Mouse (Mus musculus): ENCODE measurements at regions not wholly inside any gene's neighbourhood (a gene's known extent, or its start where the extent isn't known, plus 50 kb on each side); places are given as distances from the start of the nearest gene placed in this dataset.

DNA sequence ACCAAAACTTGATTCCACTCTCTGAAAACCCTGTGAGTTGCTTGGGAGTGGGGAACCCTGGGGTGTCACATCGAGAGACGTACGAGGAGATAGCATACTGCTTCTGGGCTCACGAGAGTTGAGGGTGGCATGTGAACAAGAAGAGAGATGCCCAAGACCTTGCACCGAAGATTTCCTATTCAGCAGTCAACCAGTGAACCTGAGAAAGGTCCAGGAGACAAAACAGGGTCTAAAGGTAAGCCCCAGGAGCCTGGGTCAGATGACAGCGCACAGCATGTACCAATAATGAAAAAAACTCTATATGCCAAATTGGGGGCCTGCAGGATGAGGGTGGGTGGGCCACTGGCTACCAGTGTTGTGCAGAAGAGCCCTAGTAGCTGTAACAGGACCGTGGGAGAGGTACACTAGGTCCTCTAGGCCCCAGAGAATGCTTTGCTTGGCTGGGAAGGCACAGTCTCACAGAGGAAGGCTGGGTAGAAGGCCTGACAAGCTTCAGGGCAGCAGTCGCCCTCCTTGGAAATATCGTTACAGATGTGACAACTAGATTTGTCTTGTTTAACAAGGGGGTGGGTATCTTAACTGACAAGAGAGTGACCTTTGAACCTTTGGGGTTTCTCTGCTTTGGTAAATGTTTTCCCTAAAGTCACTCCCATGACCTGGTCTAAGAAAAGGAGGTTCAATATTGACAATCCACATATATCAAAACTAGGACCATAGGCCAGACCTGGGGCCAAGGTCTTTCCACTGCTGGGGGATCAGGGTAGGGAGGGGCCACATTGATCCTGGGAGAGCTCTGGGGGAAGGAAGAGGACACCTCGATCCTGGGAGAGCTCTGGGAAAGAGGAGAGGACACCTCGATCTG lies 93.1 kb downstream of the Zfp706 start:
- no peaks in the 10 kb centered on the region for H3K36me3 ChIP-seq
- H3K4me3 ChIP-seq: no peak overlapping the region
- 0 out of 2 replicates have a peak, but pooled peaks cover 6% of the 10 kb centered on the region for H3K4me1 ChIP-seq
- H3K9ac ChIP-seq: no peak overlapping the region
- H3K9me3 ChIP-seq: no peaks in the 10 kb centered on the region
- ATAC-seq (ENCODE audit: insufficient number of reproducible peaks, low FRiP score, low TSS enrichment, low read depth): no peak
- H3K4me2 ChIP-seq: no peak overlapping the region
- 87% methylated on average over 11 of the region's 11 CpGs for WGBS
- no peaks in the 10 kb centered on the region for H3K27me3 ChIP-seq
- H3K27ac ChIP-seq: no peak overlapping the region

DNA sequence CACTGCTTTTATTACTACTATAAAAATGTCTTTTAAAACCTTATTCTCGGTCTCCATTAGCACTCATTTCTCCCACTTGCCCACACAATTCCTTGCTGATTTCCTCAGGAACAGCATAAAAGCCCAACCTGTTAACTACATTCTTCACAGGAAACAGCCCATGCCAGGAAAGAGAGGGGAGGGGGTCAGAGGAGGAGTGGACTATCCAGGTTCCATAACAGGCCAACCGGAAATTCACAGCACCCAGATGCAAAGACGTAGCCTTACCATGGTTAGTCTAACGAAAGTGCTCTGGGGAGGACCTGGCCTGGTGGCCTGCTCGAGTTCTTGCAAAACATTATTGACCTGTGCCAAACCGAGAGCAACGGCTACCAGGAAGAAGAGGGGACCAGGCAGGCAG lies 94.3 kb downstream of the Zfp706 start:
- Histone ChIP-seq H3K27ac (no peak overlapping the region), H3K4me3 (no peak overlapping the region), H3K9me3 (no peaks in the 10 kb centered on the region), H3K36me3 (no peaks in the 10 kb centered on the region), H3K4me2 (no peak overlapping the region), H3K27me3 (no peaks in the 10 kb centered on the region), H3K9ac (no peak overlapping the region), H3K4me1 (0 out of 2 replicates have a peak, but pooled peaks cover 6% of the 10 kb centered on the region)
- 35% methylated on average over 7 of the region's 7 CpGs for WGBS
- ATAC-seq (ENCODE audit: insufficient number of reproducible peaks, low FRiP score, low TSS enrichment, low read depth): no peak

DNA sequence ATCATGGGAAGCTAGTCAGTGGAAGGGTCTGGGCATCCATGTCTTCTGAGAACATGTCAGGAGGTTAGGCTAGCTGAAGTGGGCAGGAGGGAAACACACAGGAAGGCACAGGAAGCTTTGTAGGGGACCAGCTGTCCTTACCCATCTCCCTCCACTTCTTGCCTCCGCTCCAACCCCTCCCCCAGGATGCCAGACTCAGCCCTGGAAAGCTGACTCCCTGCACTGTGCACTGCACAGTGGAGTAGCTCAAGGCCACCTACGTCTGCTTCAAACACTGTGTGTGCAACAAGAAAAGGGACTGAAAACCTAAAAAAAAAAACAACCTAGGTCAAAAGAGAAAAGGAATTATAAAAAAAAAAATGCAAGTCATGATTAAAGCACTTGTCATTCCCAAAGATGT lies 97.3 kb downstream of the Zfp706 start:
- Histone ChIP-seq H3K9ac (no peak overlapping the region), H3K9me3 (no peaks in the 10 kb centered on the region), H3K4me1 (0 out of 2 replicates have a peak, but pooled peaks cover 6% of the 10 kb centered on the region), H3K36me3 (no peaks in the 10 kb centered on the region), H3K27me3 (no peaks in the 10 kb centered on the region), H3K27ac (no peak overlapping the region), H3K4me3 (no peak overlapping the region), H3K4me2 (no peak overlapping the region)
- ATAC-seq (ENCODE audit: insufficient number of reproducible peaks, low FRiP score, low TSS enrichment, low read depth): no peak
- WGBS: 63% methylated on average over 2 of the region's 2 CpGs

DNA sequence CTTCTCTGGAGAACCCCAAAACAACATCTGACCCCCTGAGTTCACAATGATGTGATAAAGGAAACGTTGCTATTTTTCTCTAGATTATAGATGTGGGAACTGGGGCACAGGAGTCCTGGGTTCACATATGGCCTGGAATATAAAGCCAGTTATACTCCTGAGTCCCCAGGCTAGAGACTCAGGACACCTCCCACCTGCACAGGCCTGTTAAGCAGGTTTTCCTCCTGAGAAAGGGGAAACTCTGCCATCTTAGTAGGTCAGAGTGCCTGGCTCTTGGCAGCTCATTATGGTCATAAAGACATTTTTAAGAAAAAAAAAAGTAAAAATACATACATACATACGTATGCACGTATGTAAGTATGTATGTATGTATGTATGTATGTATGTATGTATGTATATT lies 98.1 kb downstream of the Zfp706 start:
- Histone ChIP-seq H3K4me3 (no peak overlapping the region), H3K27ac (no peak overlapping the region), H3K4me2 (no peak overlapping the region), H3K27me3 (no peaks in the 10 kb centered on the region), H3K4me1 (0 out of 2 replicates have a peak, but pooled peaks cover 6% of the 10 kb centered on the region), H3K36me3 (no peaks in the 10 kb centered on the region), H3K9ac (no peak overlapping the region), H3K9me3 (no peaks in the 10 kb centered on the region)
- ATAC-seq (ENCODE audit: insufficient number of reproducible peaks, low FRiP score, low TSS enrichment, low read depth): no peak
- WGBS: 71% methylated on average over 3 of the region's 3 CpGs

DNA sequence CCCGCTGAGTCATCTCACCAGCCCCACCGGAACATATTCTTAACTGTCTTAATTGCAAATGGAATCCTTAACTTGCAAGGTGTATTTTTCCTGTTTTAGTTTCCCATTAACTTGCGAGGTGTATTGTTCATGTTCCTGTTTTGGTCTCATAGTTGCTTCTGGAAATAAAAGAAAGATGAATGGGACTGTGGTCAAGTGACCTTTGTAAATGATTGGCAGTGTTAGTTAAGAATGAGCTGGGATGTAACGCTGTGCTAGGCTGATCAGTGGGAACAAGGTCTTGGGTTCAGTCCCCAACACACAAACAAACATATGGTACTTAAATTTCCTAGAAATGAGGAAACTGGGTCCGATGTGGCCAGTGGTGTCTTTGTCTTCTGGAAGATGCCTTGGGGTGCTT lies 100.8 kb downstream of the Zfp706 start:
- no peak for ATAC-seq (ENCODE audit: insufficient number of reproducible peaks, low FRiP score, low TSS enrichment, low read depth)
- Histone ChIP-seq H3K4me3 (no peak overlapping the region), H3K9ac (no peak overlapping the region), H3K4me2 (no peak overlapping the region), H3K36me3 (no peaks in the 10 kb centered on the region), H3K27me3 (no peaks in the 10 kb centered on the region), H3K4me1 (peaks cover 5% of the 10 kb centered on the region), H3K27ac (no peak overlapping the region), H3K9me3 (no peaks in the 10 kb centered on the region)
- WGBS: 90% methylated on average over 5 of the region's 5 CpGs

DNA sequence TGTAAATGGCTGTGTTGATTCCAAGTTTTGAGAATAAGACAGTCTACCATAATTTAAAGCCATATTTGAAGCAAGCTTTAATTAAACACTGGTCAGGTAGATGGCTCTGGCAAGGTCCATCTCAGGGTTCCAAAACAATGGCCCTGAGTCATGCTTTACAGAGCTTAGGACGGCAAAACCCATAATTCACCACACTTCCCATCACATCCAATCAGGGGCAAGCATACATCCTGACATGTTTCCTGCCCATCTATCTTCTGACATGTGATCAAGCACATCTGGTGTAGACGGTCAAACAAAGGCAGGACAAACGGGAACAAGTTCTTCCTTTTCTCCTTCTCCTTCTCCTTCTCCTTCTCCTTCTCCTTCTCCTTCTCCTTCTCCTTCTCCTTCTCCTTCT lies 101.5 kb downstream of the Zfp706 start:
- Histone ChIP-seq H3K9me3 (no peaks in the 10 kb centered on the region), H3K27me3 (no peaks in the 10 kb centered on the region), H3K4me1 (peaks cover 13% of the 10 kb centered on the region), H3K36me3 (no peaks in the 10 kb centered on the region), H3K4me3 (no peak overlapping the region), H3K9ac (no peak overlapping the region), H3K4me2 (no peak overlapping the region), H3K27ac (no peak overlapping the region)
- whole genome bisulfite sequencing: 60% methylated on average over 3 of the region's 3 CpGs
- ATAC-seq (ENCODE audit: insufficient number of reproducible peaks, low FRiP score, low TSS enrichment, low read depth): no peak

DNA sequence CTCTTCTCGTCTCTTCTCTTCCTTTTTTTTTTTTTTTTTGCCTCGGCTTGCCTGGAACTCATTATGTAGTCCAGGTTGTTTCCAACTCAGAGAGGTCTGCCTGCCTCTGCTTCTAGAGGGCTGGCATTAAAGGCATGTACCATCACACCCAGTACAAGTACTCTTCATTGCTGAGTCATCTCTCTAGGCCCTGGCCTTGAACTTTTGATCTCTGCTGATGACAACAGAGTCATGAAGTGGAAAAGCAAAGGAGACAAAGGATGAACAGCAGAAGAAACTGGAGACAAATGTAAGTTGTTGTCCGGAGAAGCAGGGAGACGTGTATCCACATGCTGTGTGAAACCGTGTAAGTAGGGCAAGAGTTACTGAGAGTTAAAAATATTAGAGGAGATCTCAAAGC lies 103.7 kb downstream of the Zfp706 start:
- no peak overlapping the region for H3K9ac ChIP-seq
- H3K27me3 ChIP-seq: no peaks in the 10 kb centered on the region
- no peak for ATAC-seq (ENCODE audit: insufficient number of reproducible peaks, low FRiP score, low TSS enrichment, low read depth)
- H3K4me3 ChIP-seq: no peak overlapping the region
- H3K4me1 ChIP-seq: peaks cover 17% of the 10 kb centered on the region
- no peak overlapping the region for H3K27ac ChIP-seq
- no peak overlapping the region for H3K4me2 ChIP-seq
- no peaks in the 10 kb centered on the region for H3K9me3 ChIP-seq
- no peaks in the 10 kb centered on the region for H3K36me3 ChIP-seq
- WGBS: 73% methylated on average over 5 of the region's 5 CpGs

DNA sequence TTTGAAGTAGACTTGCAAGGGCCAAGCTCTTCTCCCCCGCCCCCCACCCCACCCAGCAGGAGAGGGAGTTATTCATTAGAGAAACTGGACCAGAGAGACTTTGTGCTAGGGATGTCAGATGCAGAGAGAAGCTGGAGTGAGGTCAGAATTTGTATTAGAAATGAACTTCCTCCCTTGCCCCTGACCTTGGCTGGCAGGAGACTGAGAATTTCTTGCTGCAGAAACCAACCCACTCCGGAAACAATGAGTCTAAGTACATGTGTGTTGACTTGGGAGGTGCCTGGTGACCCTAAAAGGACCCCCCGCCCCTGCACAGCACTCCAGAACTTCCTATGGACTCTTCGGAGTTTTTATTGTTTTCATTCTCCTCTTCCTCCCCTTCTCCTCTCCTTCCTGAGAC lies 104.3 kb downstream of the Zfp706 start:
- no peak for ATAC-seq (ENCODE audit: insufficient number of reproducible peaks, low FRiP score, low TSS enrichment, low read depth)
- Histone ChIP-seq H3K4me2 (no peak overlapping the region), H3K27me3 (no peaks in the 10 kb centered on the region), H3K4me1 (peaks cover 17% of the 10 kb centered on the region), H3K4me3 (no peak overlapping the region), H3K9me3 (no peaks in the 10 kb centered on the region), H3K36me3 (no peaks in the 10 kb centered on the region), H3K9ac (no peak overlapping the region), H3K27ac (0 out of 2 replicates have a peak overlapping the region, but pooled peaks have one; percentile 2)
- WGBS: 53% methylated on average over 4 of the region's 4 CpGs

DNA sequence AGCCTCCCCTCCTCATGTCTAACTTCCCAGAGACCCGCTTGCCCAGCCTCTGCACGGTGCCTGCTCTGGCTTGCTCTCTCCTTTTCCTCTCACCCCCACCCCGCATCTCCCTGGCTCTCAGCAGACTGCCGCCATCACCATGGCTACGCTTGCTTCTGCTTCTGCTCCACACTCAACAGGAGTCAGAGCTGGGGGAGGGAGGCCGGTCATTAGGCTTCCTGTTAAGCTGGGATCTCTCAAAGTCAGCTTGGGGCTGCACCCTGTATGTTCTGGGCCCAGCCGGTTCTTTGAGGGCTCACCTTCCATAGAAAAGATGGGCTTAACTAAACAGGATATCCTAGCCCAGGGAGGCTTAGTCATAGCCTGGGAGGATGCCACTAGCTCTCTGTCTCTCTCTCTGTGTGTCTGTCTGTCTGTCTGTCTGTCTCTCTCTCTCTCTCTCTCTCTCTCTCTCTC lies 105.7 kb downstream of the Zfp706 start:
- Histone ChIP-seq H3K4me1 (peaks cover 17% of the 10 kb centered on the region), H3K9ac (no peak overlapping the region), H3K27me3 (no peaks in the 10 kb centered on the region), H3K4me3 (no peak overlapping the region), H3K27ac (no peak overlapping the region), H3K36me3 (no peaks in the 10 kb centered on the region), H3K9me3 (no peaks in the 10 kb centered on the region), H3K4me2 (no peak overlapping the region)
- ATAC-seq (ENCODE audit: insufficient number of reproducible peaks, low FRiP score, low TSS enrichment, low read depth): peak; percentile 64; the same call in 1 of the 2 replicates
- 9% methylated on average over 7 of the region's 7 CpGs for WGBS

DNA sequence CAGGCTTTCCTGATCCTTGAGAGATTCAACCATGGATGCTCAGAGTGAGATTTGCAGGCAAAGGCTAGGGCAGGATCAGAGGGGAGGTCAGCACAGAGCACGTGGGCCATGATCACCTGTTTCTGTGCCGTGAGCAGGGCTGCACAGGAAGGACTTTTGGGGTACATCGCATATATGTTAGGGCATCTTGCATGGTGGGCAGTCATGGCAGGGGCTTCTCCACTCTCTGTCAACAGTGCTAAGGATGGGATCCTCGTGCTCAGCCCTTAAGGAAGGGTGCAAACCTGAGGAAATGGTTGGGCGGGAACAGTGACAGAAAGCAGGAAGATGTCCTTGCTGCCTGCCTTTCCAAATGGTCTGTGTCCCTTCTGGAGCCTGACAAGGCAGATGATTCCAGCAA lies 106.2 kb downstream of the Zfp706 start:
- WGBS: 63% methylated on average over 5 of the region's 5 CpGs
- H3K4me2 ChIP-seq: no peak overlapping the region
- H3K4me1 ChIP-seq: peaks cover 17% of the 10 kb centered on the region
- H3K4me3 ChIP-seq: no peak overlapping the region
- no peak overlapping the region for H3K9ac ChIP-seq
- no peaks in the 10 kb centered on the region for H3K36me3 ChIP-seq
- ATAC-seq (ENCODE audit: insufficient number of reproducible peaks, low FRiP score, low TSS enrichment, low read depth): 0 out of 2 replicates have a peak, but pooled peaks have one; percentile 28
- H3K27me3 ChIP-seq: no peaks in the 10 kb centered on the region
- H3K27ac ChIP-seq: no peak overlapping the region
- H3K9me3 ChIP-seq: no peaks in the 10 kb centered on the region

DNA sequence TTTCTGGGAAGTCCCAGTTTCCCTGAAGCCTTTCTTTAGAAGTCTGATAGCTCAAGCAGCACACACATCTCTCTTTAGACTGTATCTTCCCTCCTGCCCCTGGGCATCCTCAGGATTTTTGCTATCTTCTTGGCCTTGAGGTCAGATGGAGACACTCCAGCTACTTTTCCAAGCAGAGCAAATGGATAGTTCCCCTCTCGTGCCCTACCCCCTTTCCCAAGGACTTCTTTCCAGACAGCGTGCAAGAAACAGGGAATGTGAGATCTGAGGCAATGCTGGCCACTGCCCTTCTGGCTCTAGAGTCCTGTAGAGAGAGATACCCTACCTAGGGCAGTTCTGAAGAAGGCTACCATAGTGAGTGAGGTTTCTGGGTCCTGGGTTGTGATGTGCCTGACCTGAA lies 106.6 kb downstream of the Zfp706 start:
- Histone ChIP-seq H3K4me2 (no peak overlapping the region), H3K36me3 (no peaks in the 10 kb centered on the region), H3K27me3 (no peaks in the 10 kb centered on the region), H3K4me3 (no peak overlapping the region), H3K4me1 (peaks cover 17% of the 10 kb centered on the region), H3K9me3 (no peaks in the 10 kb centered on the region), H3K9ac (no peak overlapping the region), H3K27ac (no peak overlapping the region)
- no peak for ATAC-seq (ENCODE audit: insufficient number of reproducible peaks, low FRiP score, low TSS enrichment, low read depth)
- WGBS: 50% methylated on average over 2 of the region's 2 CpGs

DNA sequence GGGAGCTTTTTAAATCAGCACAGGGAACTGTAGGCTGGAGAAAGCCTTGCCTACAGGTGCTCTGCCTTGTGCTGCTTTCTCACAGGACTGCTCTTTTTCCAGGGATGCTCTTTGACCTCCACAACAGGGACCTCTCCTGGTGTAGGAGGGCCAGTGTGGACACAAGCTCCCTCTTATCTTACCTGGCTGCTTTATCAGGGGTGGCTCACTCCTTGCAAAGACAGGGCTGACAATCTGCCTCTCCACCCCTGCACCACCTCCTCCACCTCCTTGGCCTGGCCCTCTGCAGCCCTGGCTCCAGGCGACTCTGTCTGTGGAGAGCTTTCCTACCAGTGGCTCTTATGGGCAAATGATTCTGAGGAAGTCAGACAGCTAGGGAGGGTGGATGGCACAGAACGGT lies 107.7 kb downstream of the Zfp706 start:
- Histone ChIP-seq H3K27ac (no peak overlapping the region), H3K9ac (no peak overlapping the region), H3K9me3 (no peaks in the 10 kb centered on the region), H3K4me3 (no peak overlapping the region), H3K4me1 (peaks cover 17% of the 10 kb centered on the region), H3K4me2 (no peak overlapping the region), H3K27me3 (no peaks in the 10 kb centered on the region), H3K36me3 (no peaks in the 10 kb centered on the region)
- no peak for ATAC-seq (ENCODE audit: insufficient number of reproducible peaks, low FRiP score, low TSS enrichment, low read depth)
- 76% methylated on average over 2 of the region's 2 CpGs for WGBS

Data from limb, embryonic 15.5 days (tissue).